Mouse (Mus musculus): ENCODE measurements at regions not wholly inside any gene's neighbourhood (a gene's known extent, or its start where the extent isn't known, plus 50 kb on each side); places are given as distances from the start of the nearest gene placed in this dataset.

DNA sequence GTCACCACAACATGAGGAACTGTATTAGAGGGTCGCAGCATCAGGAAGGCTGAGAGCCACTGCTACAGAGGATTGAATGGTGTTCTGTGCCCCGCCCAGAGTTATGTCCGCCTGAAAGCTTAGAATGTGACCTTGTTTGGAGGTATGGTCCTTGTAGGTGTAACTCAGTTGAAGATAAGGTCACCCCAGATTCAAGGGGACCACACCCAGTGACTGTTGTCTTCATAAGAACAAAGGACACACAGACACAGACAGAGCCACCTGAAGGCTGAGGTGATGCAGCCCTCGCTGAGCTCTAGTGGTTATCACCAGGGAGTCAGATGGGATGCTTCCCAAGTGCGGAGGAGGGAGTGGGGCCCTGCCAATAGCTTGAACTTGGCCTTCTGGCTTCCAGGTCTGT lies 89.9 kb upstream of the 1600014C23Rik start:
- TF ChIP-seq POLR2A (IDR thresholded peaks at IDR 0.05; ENCODE audit: extremely low read depth, insufficient read depth, low read length) (no peak), CTCF (IDR thresholded peaks at IDR 0.05; ENCODE audit: extremely low read depth, insufficient read depth, low read length) (no peak)

DNA sequence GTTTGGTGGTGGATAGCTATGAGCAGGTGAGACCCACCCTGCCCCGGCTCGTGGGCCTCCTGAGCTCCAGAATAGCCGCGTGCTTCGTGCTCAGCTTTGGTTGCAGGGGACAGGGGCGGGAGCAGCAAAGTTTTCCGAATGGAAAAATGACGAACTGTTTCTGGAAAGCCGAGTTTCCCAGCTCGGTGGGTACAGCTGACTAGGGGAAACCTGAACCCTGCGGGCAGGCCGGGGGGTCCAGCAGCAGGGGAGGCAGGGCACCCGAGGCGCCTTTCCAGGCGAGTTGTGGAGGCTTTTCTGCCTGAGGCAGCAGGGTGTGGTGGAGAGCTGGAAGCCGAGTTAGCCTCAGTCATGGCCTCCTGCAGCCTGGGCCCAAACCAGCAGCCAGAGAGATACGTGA lies 88.8 kb upstream of the 1600014C23Rik start:
- TF ChIP-seq POLR2A (IDR thresholded peaks at IDR 0.05; ENCODE audit: extremely low read depth, insufficient read depth, low read length) (no peak), CTCF (IDR thresholded peaks at IDR 0.05; ENCODE audit: extremely low read depth, insufficient read depth, low read length) (no peak)
- no peak overlapping the region for H3K27ac ChIP-seq (ENCODE audit: insufficient read depth, low read length)
- H3K4me1 ChIP-seq (ENCODE audit: control insufficient read depth, insufficient read depth, low read length): no peaks in the 10 kb centered on the region
- H3K4me3 ChIP-seq (ENCODE audit: insufficient read depth, low read length): no peak overlapping the region

More for the DNA sequence above, 89.9 kb upstream of the 1600014C23Rik start:
- H3K4me1 ChIP-seq (ENCODE audit: control insufficient read depth, insufficient read depth, low read length): no peaks in the 10 kb centered on the region
- H3K27ac ChIP-seq (ENCODE audit: insufficient read depth, low read length): no peak overlapping the region
- H3K4me3 ChIP-seq (ENCODE audit: insufficient read depth, low read length): no peak overlapping the region

GRCm38 (mm10) chr17:45821356-45821755 lies 87.7 kb upstream of the 1600014C23Rik start:
- TF ChIP-seq CTCF (IDR thresholded peaks at IDR 0.05; ENCODE audit: extremely low read depth, insufficient read depth, low read length): no peak
- no peak for TF ChIP-seq POLR2A (IDR thresholded peaks at IDR 0.05; ENCODE audit: extremely low read depth, insufficient read depth, low read length)
- no peak overlapping the region for H3K27ac ChIP-seq (ENCODE audit: insufficient read depth, low read length)
- H3K4me1 ChIP-seq (ENCODE audit: control insufficient read depth, insufficient read depth, low read length): no peaks in the 10 kb centered on the region
- H3K4me3 ChIP-seq (ENCODE audit: insufficient read depth, low read length): no peak overlapping the region

DNA sequence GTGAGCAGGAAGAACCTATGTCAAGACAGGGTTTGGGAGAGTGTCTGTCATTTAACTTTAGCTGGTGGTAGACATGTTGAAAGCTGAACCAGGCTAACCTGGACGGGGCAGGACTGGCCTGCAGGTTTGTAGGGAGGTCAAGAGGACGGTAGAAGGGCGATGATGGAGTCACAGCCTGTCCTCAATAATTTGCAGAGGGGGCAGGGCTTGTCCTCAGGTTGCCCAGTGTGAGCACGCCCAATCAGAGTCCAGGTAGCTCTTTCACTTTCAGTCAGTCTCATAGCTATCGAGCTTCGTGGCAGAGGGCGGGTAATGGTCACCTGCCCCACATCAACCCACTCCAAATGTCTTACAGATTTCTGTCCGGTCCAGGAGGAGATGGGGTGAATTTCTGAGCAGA lies 85.5 kb upstream of the 1600014C23Rik start:
- TF ChIP-seq POLR2A (IDR thresholded peaks at IDR 0.05; ENCODE audit: extremely low read depth, insufficient read depth, low read length): no peak
- no peak for TF ChIP-seq CTCF (IDR thresholded peaks at IDR 0.05; ENCODE audit: extremely low read depth, insufficient read depth, low read length)
- Histone ChIP-seq H3K4me1 (ENCODE audit: control insufficient read depth, insufficient read depth, low read length) (no peaks in the 10 kb centered on the region), H3K4me3 (ENCODE audit: insufficient read depth, low read length) (no peak overlapping the region)

GRCm38 (mm10) chr17:45816566-45816965 lies 82.9 kb upstream of the 1600014C23Rik start:
- no peak for TF ChIP-seq CTCF (IDR thresholded peaks at IDR 0.05; ENCODE audit: extremely low read depth, insufficient read depth, low read length)
- Histone ChIP-seq H3K4me3 (ENCODE audit: insufficient read depth, low read length) (no peak overlapping the region), H3K4me1 (ENCODE audit: control insufficient read depth, insufficient read depth, low read length) (no peaks in the 10 kb centered on the region; the same call in 1 of the 2 replicates), H3K27ac (ENCODE audit: insufficient read depth, low read length) (no peak overlapping the region)

More for the DNA sequence above, 85.5 kb upstream of the 1600014C23Rik start:
- no peak overlapping the region for H3K27ac ChIP-seq (ENCODE audit: insufficient read depth, low read length)

- no peaks in the 10 kb centered on the region; the same call in 1 of the 2 replicates for H3K4me1 ChIP-seq (ENCODE audit: control insufficient read depth, insufficient read depth, low read length)
- TF ChIP-seq CTCF (IDR thresholded peaks at IDR 0.05; ENCODE audit: extremely low read depth, insufficient read depth, low read length) (peak; percentile 32; the same call in 1 of the 2 replicates), POLR2A (IDR thresholded peaks at IDR 0.05; ENCODE audit: extremely low read depth, insufficient read depth, low read length) (no peak)
- no peak overlapping the region for H3K27ac ChIP-seq (ENCODE audit: insufficient read depth, low read length)
- H3K4me3 ChIP-seq (ENCODE audit: insufficient read depth, low read length): no peak overlapping the region
Measured at GRCm38 (mm10) chr17:45815833-45816232, 82.2 kb upstream of the 1600014C23Rik start.

- H3K27ac ChIP-seq (ENCODE audit: insufficient read depth, low read length): no peak overlapping the region
- H3K4me1 ChIP-seq (ENCODE audit: control insufficient read depth, insufficient read depth, low read length): no peaks in the 10 kb centered on the region; the same call in 1 of the 2 replicates
- TF ChIP-seq POLR2A (IDR thresholded peaks at IDR 0.05; ENCODE audit: extremely low read depth, insufficient read depth, low read length) (no peak), CTCF (IDR thresholded peaks at IDR 0.05; ENCODE audit: extremely low read depth, insufficient read depth, low read length) (no peak)
- H3K4me3 ChIP-seq (ENCODE audit: insufficient read depth, low read length): no peak overlapping the region
Measured at GRCm38 (mm10) chr17:45815341-45815740, 81.7 kb upstream of the 1600014C23Rik start.

GRCm38 (mm10) chr17:45814586-45814985 lies 80.9 kb upstream of the 1600014C23Rik start:
- no peaks in the 10 kb centered on the region; the same call in 1 of the 2 replicates for H3K4me1 ChIP-seq (ENCODE audit: control insufficient read depth, insufficient read depth, low read length)
- H3K4me3 ChIP-seq (ENCODE audit: insufficient read depth, low read length): no peak overlapping the region
- TF ChIP-seq POLR2A (IDR thresholded peaks at IDR 0.05; ENCODE audit: extremely low read depth, insufficient read depth, low read length) (no peak), CTCF (IDR thresholded peaks at IDR 0.05; ENCODE audit: extremely low read depth, insufficient read depth, low read length) (no peak)
- H3K27ac ChIP-seq (ENCODE audit: insufficient read depth, low read length): no peak overlapping the region

GRCm38 (mm10) chr17:45813956-45814355 lies 80.3 kb upstream of the 1600014C23Rik start:
- Histone ChIP-seq H3K4me3 (ENCODE audit: insufficient read depth, low read length) (no peak overlapping the region), H3K4me1 (ENCODE audit: control insufficient read depth, insufficient read depth, low read length) (no peaks in the 10 kb centered on the region; the same call in 1 of the 2 replicates), H3K27ac (ENCODE audit: insufficient read depth, low read length) (no peak overlapping the region)
- TF ChIP-seq POLR2A (IDR thresholded peaks at IDR 0.05; ENCODE audit: extremely low read depth, insufficient read depth, low read length): no peak
- no peak for TF ChIP-seq CTCF (IDR thresholded peaks at IDR 0.05; ENCODE audit: extremely low read depth, insufficient read depth, low read length)

DNA sequence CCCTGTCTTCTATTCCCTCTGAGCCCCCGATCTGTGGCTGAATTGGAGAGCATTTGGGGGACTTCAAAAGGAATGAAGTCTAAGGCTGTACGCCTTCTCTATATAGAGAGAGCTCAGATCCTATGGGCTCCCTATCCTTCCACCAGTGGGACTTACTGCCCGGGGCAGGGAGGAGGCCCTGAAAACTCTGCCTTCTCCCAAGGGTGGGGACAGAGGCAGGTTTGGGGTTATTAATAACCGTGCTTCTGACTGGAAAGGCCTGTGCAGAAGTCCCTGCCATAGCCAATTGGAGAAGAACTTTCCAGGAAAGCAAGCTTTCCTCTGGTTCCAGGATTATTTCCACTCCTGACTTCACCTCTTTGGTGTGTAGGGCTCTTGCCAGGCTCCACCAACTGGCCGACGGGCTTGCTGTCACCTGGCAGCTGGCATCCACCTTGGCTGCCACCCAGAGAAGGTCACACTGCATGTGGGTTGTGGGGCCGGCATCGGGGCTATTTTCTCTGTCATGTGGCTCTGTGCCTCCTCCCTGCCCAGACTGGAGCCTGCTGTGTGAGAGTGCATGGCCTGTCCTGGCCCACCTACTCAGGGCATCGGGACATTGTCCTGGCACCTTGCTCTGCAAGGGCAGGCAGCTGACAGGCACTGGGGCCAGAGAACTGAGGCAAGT lies 78.8 kb upstream of the 1600014C23Rik start:
- no peak for TF ChIP-seq POLR2A (IDR thresholded peaks at IDR 0.05; ENCODE audit: extremely low read depth, insufficient read depth, low read length)
- no peak for TF ChIP-seq CTCF (IDR thresholded peaks at IDR 0.05; ENCODE audit: extremely low read depth, insufficient read depth, low read length)
- H3K4me1 ChIP-seq (ENCODE audit: control insufficient read depth, insufficient read depth, low read length): peaks cover 2% of the 10 kb centered on the region
- no peak overlapping the region for H3K27ac ChIP-seq (ENCODE audit: insufficient read depth, low read length)
- H3K4me3 ChIP-seq (ENCODE audit: insufficient read depth, low read length): no peak overlapping the region
